Mouse (Mus musculus) brain, adult 10 weeks (tissue): ENCODE measurements around the gene Rhox2b. TPM values are rescaled to one million over a fixed set of nuclear protein-coding genes. Genes with fewer than 3 reads are reported as not detected.

Source experiments
- polyA plus RNA-seq: library from polyadenylated mRNA; stranded (reverse); fragments of 350-450 nt; fragmentation: Illumina TruSeq; extraction: RNeasy Lipid Tissue Mini Kit (QIAGEN cat#74804); gene quantifications from one replicate; pipeline ENCODE4 v1.2.3, GENCODE M21; 2015; ENCODE audit warnings: low read depth, low replicate concordance

The Rhox2b gene
- polyA plus RNA-seq: not detected

DNA sequence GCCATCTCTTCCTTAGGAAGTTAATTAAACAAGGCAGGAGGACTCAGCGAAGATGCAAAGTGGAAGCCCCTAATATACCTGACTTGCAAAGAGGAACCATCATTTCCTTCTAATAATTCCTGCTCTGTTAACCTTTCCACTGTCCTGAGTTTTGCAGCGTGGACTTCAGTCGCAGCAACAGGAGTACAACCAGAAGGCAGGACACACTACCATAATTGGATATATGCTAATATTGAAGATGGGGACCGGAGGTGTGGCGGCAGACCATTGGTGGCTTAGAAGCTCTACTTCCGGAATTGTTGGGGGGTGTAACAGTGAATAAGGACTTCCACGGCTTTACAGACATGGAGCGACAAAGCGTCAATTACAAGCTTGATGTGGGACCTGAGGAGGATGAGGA lies at the start of gene Rhox2b:
Gene Rhox2b (plus strand): TSS at position 301 of the 400 bp plus-strand sequence.

DNA sequence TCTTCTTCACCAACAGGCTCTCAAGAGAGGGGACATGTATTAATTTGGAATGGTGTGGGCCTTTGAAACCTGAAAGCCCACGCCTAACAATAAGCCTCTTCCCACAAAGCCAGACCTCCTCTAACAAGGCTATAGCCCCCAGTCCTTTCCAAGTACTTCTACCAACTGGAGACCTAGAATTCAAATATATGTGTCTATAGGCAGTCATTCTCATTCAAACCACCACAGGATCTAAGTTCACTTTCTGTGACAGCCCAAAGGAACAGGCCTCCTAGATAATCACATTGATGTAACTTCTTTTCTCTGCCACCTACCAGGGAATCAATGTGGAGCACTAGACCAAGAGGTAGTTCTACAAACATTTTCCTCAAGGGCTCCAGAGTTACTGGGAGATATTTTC lies 32.1 kb upstream of the Rhox2b start, which contains the start of gene Rhox3a2:
Gene Rhox3a2 (plus strand): TSS at position 301 of the 400 bp plus-strand sequence.

GRCm38 (mm10) chrX:37390548-37390947 lies 21.3 kb upstream of the Rhox2b start, which contains the start of gene Rhox4a2:
Gene Rhox4a2, plus strand, starts transcription at chrX:37390848.

DNA sequence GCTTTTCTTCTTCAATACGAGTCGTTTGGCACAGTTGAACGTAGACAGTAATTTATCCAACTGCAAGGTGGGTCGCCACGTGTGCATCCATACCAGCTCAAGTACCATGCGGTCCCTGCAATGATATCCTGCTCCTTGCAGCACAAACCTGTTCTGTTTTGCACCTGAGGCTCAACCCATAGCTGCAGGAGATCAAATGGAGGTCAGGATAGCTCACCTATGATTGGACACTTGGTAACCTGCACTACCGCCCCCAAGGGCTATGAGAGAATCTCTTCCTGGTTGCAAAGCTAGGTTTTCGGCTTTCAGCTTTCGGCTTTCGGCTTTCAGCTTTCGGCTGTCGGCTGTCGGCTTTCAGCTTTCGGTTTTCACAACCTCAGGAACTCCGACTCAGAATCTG lies 20.3 kb downstream of the Rhox2b start, which contains the start of gene Rhox4b:
Gene Rhox4b (plus strand): TSS at position 301 of the 400 bp plus-strand sequence.

DNA sequence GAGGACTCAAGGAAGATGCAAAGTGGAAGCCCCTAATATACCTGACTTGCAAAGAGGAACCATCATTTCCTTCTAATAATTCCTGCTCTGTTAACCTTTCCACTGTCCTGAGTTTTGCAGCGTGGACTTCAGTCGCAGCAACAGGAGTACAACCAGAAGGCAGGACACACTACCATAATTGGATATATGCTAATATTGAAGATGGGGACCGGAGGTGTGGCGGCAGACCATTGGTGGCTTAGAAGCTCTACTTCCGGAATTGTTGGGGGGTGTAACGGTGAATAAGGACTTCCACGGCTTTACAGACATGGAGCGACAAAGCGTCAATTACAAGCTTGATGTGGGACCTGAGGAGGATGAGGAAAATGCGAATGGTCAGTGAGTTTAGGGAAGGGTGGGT lies 41.5 kb downstream of the Rhox2b start, which contains the start of gene Rhox2c:
Gene Rhox2c (plus strand): TSS at position 301 of the 400 bp plus-strand sequence.

GRCm38 (mm10) chrX:37458285-37458684 lies 46.4 kb downstream of the Rhox2b start, which contains the start of gene Rhox3c:
Gene Rhox3c, plus strand, starts transcription at chrX:37458585.

Other genes with a start within 250 kb of the Rhox2b start
- gene Akap14, start 243.2 kb upstream of the Rhox2b start, polyA plus RNA-seq: 0.51 TPM
- gene Ndufa1, start 220.9 kb upstream of the Rhox2b start, polyA plus RNA-seq: 495 TPM
- gene Rnf113a1, start 220.8 kb upstream of the Rhox2b start, polyA plus RNA-seq: 8.0 TPM
- gene Gm9, start 201.0 kb upstream of the Rhox2b start, polyA plus RNA-seq: not detected
- gene Rhox1, start 189.8 kb upstream of the Rhox2b start, polyA plus RNA-seq: not detected
- not detected for gene Rhox2a, start 167.1 kb upstream of the Rhox2b start, polyA plus RNA-seq
- gene Rhox3a, start 162.1 kb upstream of the Rhox2b start, polyA plus RNA-seq: not detected
- gene Rhox4a, start 146.7 kb upstream of the Rhox2b start, polyA plus RNA-seq: not detected
- gene Rhox3a2, start 32.0 kb upstream of the Rhox2b start, polyA plus RNA-seq: not detected
- not detected for gene Rhox4a2, start 21.2 kb upstream of the Rhox2b start, polyA plus RNA-seq
- gene Rhox4b, start 20.4 kb downstream of the Rhox2b start, polyA plus RNA-seq: not detected
- gene Rhox2c, start 41.6 kb downstream of the Rhox2b start, polyA plus RNA-seq: not detected
- not detected for gene Rhox3c, start 46.5 kb downstream of the Rhox2b start, polyA plus RNA-seq
- gene Rhox4c, start 68.3 kb downstream of the Rhox2b start, polyA plus RNA-seq: not detected
- gene Rhox2d, start 81.4 kb downstream of the Rhox2b start, polyA plus RNA-seq: not detected
- not detected for gene Rhox4d, start 102.3 kb downstream of the Rhox2b start, polyA plus RNA-seq
- not detected for gene Rhox2e, start 118.4 kb downstream of the Rhox2b start, polyA plus RNA-seq
- gene Rhox3e, start 130.0 kb downstream of the Rhox2b start, polyA plus RNA-seq: not detected
- gene Rhox4e, start 145.3 kb downstream of the Rhox2b start, polyA plus RNA-seq: not detected
- gene Rhox2f, start 159.3 kb downstream of the Rhox2b start, polyA plus RNA-seq: not detected
- not detected for gene Rhox3f, start 168.9 kb downstream of the Rhox2b start, polyA plus RNA-seq
- not detected for gene Rhox4f, start 195.6 kb downstream of the Rhox2b start, polyA plus RNA-seq
- not detected for gene Rhox3g, start 216.5 kb downstream of the Rhox2b start, polyA plus RNA-seq
- gene Rhox2g, start 231.4 kb downstream of the Rhox2b start, polyA plus RNA-seq: not detected
- gene Rhox4g, start 239.3 kb downstream of the Rhox2b start, polyA plus RNA-seq: not detected